Mouse (Mus musculus) kidney, embryonic 15.5 days (tissue): ENCODE measurements around the gene Por. TPM values are rescaled to one million over a fixed set of nuclear protein-coding genes. Genes with fewer than 3 reads are reported as not detected.

Source experiments
- ATAC-seq: fragments of 200-750 bp; cut with Nextera tagmentation; replicated peaks from 2 replicates; pipeline ENCODE4 v1.8.0; 2017; ENCODE audit warnings: moderate TSS enrichment; ENCODE audit not compliant: low FRiP score
- H3K27ac ChIP-seq: fragments of 300-500 bp; sonication (generic); 2 replicates; pipeline ENCODE4 v1.5.1; 2015; ENCODE audit warnings: mild to moderate bottlenecking, inconsistent platforms
- H3K27me3 ChIP-seq: fragments of 300-500 bp; sonication (generic); 2 replicates; pipeline ENCODE4 v1.6.1; 2015; ENCODE audit warnings: inconsistent platforms
- H3K36me3 ChIP-seq: fragments of 300-500 bp; sonication (generic); 2 replicates; pipeline ENCODE4 v1.6.1; 2015; ENCODE audit warnings: inconsistent platforms
- H3K4me1 ChIP-seq: fragments of 300-500 bp; sonication (generic); 2 replicates; pipeline ENCODE4 v1.6.1; 2015; ENCODE audit warnings: inconsistent platforms
- H3K4me2 ChIP-seq: fragments of 300-500 bp; sonication (generic); 2 replicates; pipeline ENCODE4 v1.6.1; 2015; ENCODE audit warnings: moderate library complexity, mild to moderate bottlenecking, inconsistent platforms
- H3K4me3 ChIP-seq: fragments of 300-500 bp; sonication (generic); replicated peaks from 2 replicates; pipeline ENCODE4 v1.5.1; 2015; ENCODE audit warnings: mild to moderate bottlenecking, inconsistent platforms
- H3K9ac ChIP-seq: fragments of 300-500 bp; sonication (generic); 2 replicates; pipeline ENCODE4 v1.6.1; 2015; ENCODE audit warnings: mild to moderate bottlenecking, inconsistent platforms
- H3K9me3 ChIP-seq: fragments of 300-500 bp; sonication (generic); replicated peaks from 2 replicates; pipeline ENCODE4 v1.6.1; 2016; ENCODE audit warnings: inconsistent platforms
- WGBS: fragments of 180-500 bp; shearing (Covaris S2); methylation state at CpG from one replicate; pipeline ENCODE4 v1.1.7; 2015; ENCODE audit warnings: mixed read lengths; 5-methylcytosine and 5-hydroxymethylcytosine counted together
- polyA plus RNA-seq: library from polyadenylated mRNA; unstranded; fragments of >200 nt; fragmentation: Nextera tagmentation; extraction: Ambion mirVana; gene quantifications from 2 replicates; pipeline ENCODE4 v1.2.1, GENCODE M21; 2015

The Por gene
- polyA plus RNA-seq, 1 experiment from 2014 or later = 89.0 TPM

- no peak for ATAC-seq
- Histone ChIP-seq H3K36me3 (peaks cover 23% of the 10 kb centered on the region), H3K27ac (no peak overlapping the region), H3K4me1 (peaks cover 47% of the 10 kb centered on the region), H3K4me2 (no peak overlapping the region), H3K9ac (no peak overlapping the region), H3K27me3 (no peaks in the 10 kb centered on the region), H3K9me3 (no peaks in the 10 kb centered on the region), H3K4me3 (no peak overlapping the region)
- 80% methylated on average over 11 of the region's 11 CpGs for WGBS
These were observed 52.3 kb downstream of the Por start for GRCm38 (mm10) chr5:135722121-135722520.

- Histone ChIP-seq H3K27ac (peak overlapping the region; percentile 3; the same call in 1 of the 2 replicates), H3K9me3 (no peaks in the 10 kb centered on the region), H3K9ac (no peak overlapping the region), H3K27me3 (no peaks in the 10 kb centered on the region), H3K4me1 (peaks cover 50% of the 10 kb centered on the region), H3K4me3 (no peak overlapping the region), H3K36me3 (peaks cover 13% of the 10 kb centered on the region), H3K4me2 (no peak overlapping the region)
- WGBS = 60% methylated on average over 3 of the region's 3 CpGs
- no peak for ATAC-seq
These were observed 53.4 kb downstream of the Por start for GRCm38 (mm10) chr5:135723165-135723751.

- 17% methylated on average over 9 of the region's 9 CpGs for WGBS
These were observed 54.9 kb downstream of the Por start for GRCm38 (mm10) chr5:135724536-135725322.

GRCm38 (mm10) chr5:135725391-135725841 lies 55.6 kb downstream of the Por start:
- H3K9ac ChIP-seq = peak overlapping the region; percentile 21; the same call in 1 of the 2 replicates
- H3K27me3 ChIP-seq = no peaks in the 10 kb centered on the region

More at GRCm38 (mm10) chr5:135724536-135725322, 54.9 kb downstream of the Por start:
- H3K4me3 ChIP-seq = 0 out of 2 replicates have a peak overlapping the region, but pooled peaks have one; percentile 15
- H3K27ac ChIP-seq = peak overlapping the region; percentile 82
- peaks cover 24% of the 10 kb centered on the region for H3K36me3 ChIP-seq
- peaks cover 50% of the 10 kb centered on the region for H3K4me1 ChIP-seq
- H3K9me3 ChIP-seq = no peaks in the 10 kb centered on the region
- H3K9ac ChIP-seq = peak overlapping the region; percentile 21; the same call in 1 of the 2 replicates
- peak overlapping the region; percentile 50 for H3K4me2 ChIP-seq
- peak; percentile 38; the same call in 1 of the 2 replicates for ATAC-seq
- H3K27me3 ChIP-seq = no peaks in the 10 kb centered on the region

GRCm38 (mm10) chr5:135725991-135726390 lies 56.2 kb downstream of the Por start:
- ATAC-seq = no peak
- Histone ChIP-seq H3K4me2 (peak overlapping the region; percentile 50), H3K36me3 (peaks cover 31% of the 10 kb centered on the region), H3K4me1 (peaks cover 50% of the 10 kb centered on the region), H3K4me3 (peak overlapping the region; percentile 15; the same call in 1 of the 2 replicates), H3K27ac (peak overlapping the region; percentile 82), H3K9ac (peak overlapping the region; percentile 21; the same call in 1 of the 2 replicates), H3K9me3 (no peaks in the 10 kb centered on the region), H3K27me3 (no peaks in the 10 kb centered on the region)
- 38% methylated on average over 6 of the region's 6 CpGs for WGBS

More at GRCm38 (mm10) chr5:135725391-135725841, 55.6 kb downstream of the Por start:
- 17% methylated on average over 8 of the region's 8 CpGs for WGBS
- Histone ChIP-seq H3K9me3 (no peaks in the 10 kb centered on the region), H3K4me1 (peaks cover 50% of the 10 kb centered on the region), H3K27ac (peak overlapping the region; percentile 82), H3K4me2 (peak overlapping the region; percentile 50), H3K4me3 (peak overlapping the region; percentile 15; the same call in 1 of the 2 replicates), H3K36me3 (peaks cover 26% of the 10 kb centered on the region)
- ATAC-seq = peak; percentile 76

- Histone ChIP-seq H3K4me2 (no peak overlapping the region), H3K27ac (0 out of 2 replicates have a peak overlapping the region, but pooled peaks have one; percentile 37)
- WGBS = 83% methylated on average over 2 of the region's 2 CpGs
These were observed 57.0 kb downstream of the Por start for GRCm38 (mm10) chr5:135726641-135727346.

GRCm38 (mm10) chr5:135727871-135728270 lies 58.0 kb downstream of the Por start:
- no peak for ATAC-seq
- Histone ChIP-seq H3K27ac (no peak overlapping the region), H3K9ac (no peak overlapping the region), H3K4me2 (no peak overlapping the region), H3K27me3 (no peaks in the 10 kb centered on the region), H3K4me3 (no peak overlapping the region), H3K9me3 (no peaks in the 10 kb centered on the region), H3K36me3 (peaks cover 47% of the 10 kb centered on the region), H3K4me1 (peaks cover 43% of the 10 kb centered on the region)
- WGBS = 96% methylated on average over 9 of the region's 9 CpGs

More at GRCm38 (mm10) chr5:135726641-135727346, 57.0 kb downstream of the Por start:
- H3K27me3 ChIP-seq = no peaks in the 10 kb centered on the region
- no peaks in the 10 kb centered on the region for H3K9me3 ChIP-seq
- no peak for ATAC-seq
- H3K36me3 ChIP-seq = peaks cover 36% of the 10 kb centered on the region
- no peak overlapping the region for H3K9ac ChIP-seq
- peaks cover 50% of the 10 kb centered on the region for H3K4me1 ChIP-seq
- H3K4me3 ChIP-seq = no peak overlapping the region

GRCm38 (mm10) chr5:135728361-135728760 lies 58.5 kb downstream of the Por start:
- 92% methylated on average over 13 of the region's 13 CpGs for WGBS
- H3K4me2 ChIP-seq = no peak overlapping the region
- no peaks in the 10 kb centered on the region for H3K27me3 ChIP-seq
- no peaks in the 10 kb centered on the region for H3K9me3 ChIP-seq
- H3K4me3 ChIP-seq = no peak overlapping the region
- peaks cover 39% of the 10 kb centered on the region for H3K4me1 ChIP-seq
- no peak overlapping the region for H3K9ac ChIP-seq
- no peak for ATAC-seq
- peaks cover 52% of the 10 kb centered on the region for H3K36me3 ChIP-seq
- H3K27ac ChIP-seq = no peak overlapping the region

GRCm38 (mm10) chr5:135729351-135729750 lies 59.5 kb downstream of the Por start:
- Histone ChIP-seq H3K27me3 (no peaks in the 10 kb centered on the region), H3K4me2 (no peak overlapping the region), H3K36me3 (peaks cover 62% of the 10 kb centered on the region), H3K27ac (no peak overlapping the region), H3K4me1 (peaks cover 30% of the 10 kb centered on the region), H3K4me3 (no peak overlapping the region), H3K9ac (no peak overlapping the region), H3K9me3 (no peaks in the 10 kb centered on the region)
- ATAC-seq = no peak
- 92% methylated on average over 13 of the region's 13 CpGs for WGBS

- no peaks in the 10 kb centered on the region for H3K27me3 ChIP-seq
- H3K9ac ChIP-seq = no peak overlapping the region
- H3K36me3 ChIP-seq = peaks cover 71% of the 10 kb centered on the region
- peaks cover 21% of the 10 kb centered on the region for H3K4me1 ChIP-seq
- WGBS = 94% methylated on average over 10 of the region's 10 CpGs
- no peak overlapping the region for H3K27ac ChIP-seq
- no peak for ATAC-seq
- no peaks in the 10 kb centered on the region for H3K9me3 ChIP-seq
- H3K4me3 ChIP-seq = no peak overlapping the region
- no peak overlapping the region for H3K4me2 ChIP-seq
These were observed 60.4 kb downstream of the Por start for GRCm38 (mm10) chr5:135730278-135730677.

- no peak overlapping the region for H3K4me2 ChIP-seq
- WGBS = 95% methylated on average over 10 of the region's 10 CpGs
These were observed 61.1 kb downstream of the Por start for GRCm38 (mm10) chr5:135730916-135731315.

More at GRCm38 (mm10) chr5:135730916-135731315, 61.1 kb downstream of the Por start:
- Histone ChIP-seq H3K27ac (no peak overlapping the region), H3K9me3 (no peaks in the 10 kb centered on the region), H3K4me1 (peaks cover 15% of the 10 kb centered on the region), H3K36me3 (peaks cover 78% of the 10 kb centered on the region), H3K9ac (no peak overlapping the region), H3K4me3 (no peak overlapping the region), H3K27me3 (no peaks in the 10 kb centered on the region)
- ATAC-seq = no peak
